Mouse (Mus musculus) ES-E14 (cell line): ENCODE results near the gene Cstb. TPM values are rescaled to one million over a fixed set of nuclear protein-coding genes. Genes with fewer than 3 reads are reported as not detected.

Experiments
- DNase-seq: peaks from one replicate; pipeline ENCODE4 v3.0.0-alpha.2; 2013; ENCODE audit warnings: low read depth, low spot score
- H3K27ac ChIP-seq: 2 replicates; pipeline ENCODE4 v1.5.1; 2012; ENCODE audit warnings: low read depth, mild to moderate bottlenecking, low read length, moderate library complexity, mixed read lengths; ENCODE audit not compliant: poor library complexity, insufficient read depth, severe bottlenecking
- H3K36me3 ChIP-seq: 2 replicates; pipeline ENCODE4 v1.6.1; 2012; ENCODE audit warnings: mild to moderate bottlenecking, low read length, moderate library complexity, mixed read lengths; ENCODE audit not compliant: control insufficient read depth, poor library complexity, insufficient read depth, severe bottlenecking
- H3K4me1 ChIP-seq, 2 experiments: fragments of 150-350 bp in 1 of 2; sonication (generic) in 1 of 2; 2 replicates each; pipeline ENCODE4 v1.6.1; 2012; ENCODE audit warnings: low read length in 2 of 2, mild to moderate bottlenecking in 1 of 2, mixed read lengths in 1 of 2; ENCODE audit not compliant: control insufficient read depth in 2 of 2, insufficient read depth in 2 of 2, poor library complexity in 1 of 2
- H3K4me3 ChIP-seq, 2 experiments: fragments of 150-350 bp in 1 of 2; sonication (generic) in 1 of 2; 2 replicates each; pipeline ENCODE4 v1.5.1; 2012; ENCODE audit warnings: low read length in 2 of 2, low read depth in 1 of 2, mild to moderate bottlenecking in 1 of 2, mixed read lengths in 1 of 2; ENCODE audit not compliant: insufficient read depth in 1 of 2, poor library complexity in 1 of 2, severe bottlenecking in 1 of 2
- H3K9ac ChIP-seq: 2 replicates; pipeline ENCODE4 v1.6.1; 2012; ENCODE audit warnings: low read depth, mild to moderate bottlenecking, low read length, mixed read lengths; ENCODE audit not compliant: poor library complexity, insufficient read depth, severe bottlenecking
- H3K9me3 ChIP-seq: fragments of 150-350 bp; sonication (generic); 2 replicates; pipeline ENCODE4 v1.6.1; 2012; ENCODE audit warnings: low read depth, mild to moderate bottlenecking, low read length; ENCODE audit not compliant: control insufficient read depth, insufficient read depth
- CHD2 ChIP-seq: IDR thresholded peaks from 2 replicates; pipeline ENCODE4 v1.6.1; 2014; ENCODE audit warnings: mild to moderate bottlenecking, low read depth, low read length, inconsistent platforms
- HCFC1 ChIP-seq: IDR thresholded peaks from 2 replicates; pipeline ENCODE4 v1.6.1; 2012; ENCODE audit warnings: low read length, inconsistent platforms, borderline replicate concordance; ENCODE audit not compliant: insufficient read depth
- MAFK ChIP-seq: IDR thresholded peaks from 2 replicates; pipeline ENCODE4 v1.6.1; 2014; ENCODE audit warnings: mild to moderate bottlenecking, low read depth, low read length, inconsistent platforms; ENCODE audit not compliant: insufficient read depth
- ZC3H11A ChIP-seq: IDR thresholded peaks from 2 replicates; pipeline ENCODE4 v1.6.1; 2012; ENCODE audit warnings: low read depth, mild to moderate bottlenecking, inconsistent platforms, low read length, borderline replicate concordance
- ZNF384 ChIP-seq: IDR thresholded peaks from 2 replicates; pipeline ENCODE4 v1.6.1; 2012; ENCODE audit warnings: low read depth, low read length, inconsistent platforms
- in situ Hi-C, 2 experiments: fragments of 600-800 bp; cut with MboI; formaldehyde crosslinking; loops; one replicate each; pipeline ENCODE4 v1.15.1; 2025; ENCODE audit warnings: low sequenced_read_pairs in 2 of 2, inconsistent platforms in 1 of 2; ENCODE audit not compliant: unreplicated experiment in 2 of 2
- total RNA-seq: library from RNA; depleted of rRNA; stranded (reverse); fragments of 300-350 nt; gene quantifications from 2 replicates; pipeline ENCODE4 v1.2.3, GENCODE M21; 2012

Gene Cstb
- total RNA-seq, 1 experiment: 150 TPM

DNA sequence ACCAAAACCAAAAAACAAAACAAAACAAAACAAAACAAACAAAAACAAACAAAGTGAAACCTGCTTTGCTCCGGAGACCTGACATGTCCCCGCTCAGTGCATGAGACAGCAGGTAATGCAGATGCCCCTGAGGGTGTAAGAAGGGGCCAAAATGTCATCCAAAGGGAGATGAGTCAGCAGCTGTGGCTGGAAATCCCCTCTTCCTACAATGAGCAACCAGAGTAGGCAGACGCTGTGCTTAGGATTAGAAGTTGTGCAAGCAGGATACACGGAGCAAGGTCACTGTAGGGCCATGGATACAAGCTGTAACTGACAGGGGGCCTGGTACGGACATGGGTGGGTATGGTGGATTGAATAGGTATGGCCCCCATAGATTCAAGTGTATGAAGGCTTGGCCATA, 3.7 kb downstream of the Cstb start:
- no peak overlapping the region for H3K4me3 ChIP-seq
- no peak overlapping the region for H3K27ac ChIP-seq
- DNase-seq: no peak
- TF ChIP-seq MAFK: 0 out of 2 replicates have a peak, but pooled peaks have one; percentile 35
- no peak for TF ChIP-seq HCFC1
- no peak for TF ChIP-seq ZNF384
- peaks cover 6 to 30% of the 10 kb centered on the region in 2 experiments; a peak in 3 of 4 replicates for H3K4me1 ChIP-seq
- no peaks in the 10 kb centered on the region for H3K9me3 ChIP-seq
- in situ Hi-C loops: no loop called here
- no peak overlapping the region for H3K9ac ChIP-seq
- H3K36me3 ChIP-seq: peaks cover 6% of the 10 kb centered on the region; the same call in 1 of the 2 replicates

DNA sequence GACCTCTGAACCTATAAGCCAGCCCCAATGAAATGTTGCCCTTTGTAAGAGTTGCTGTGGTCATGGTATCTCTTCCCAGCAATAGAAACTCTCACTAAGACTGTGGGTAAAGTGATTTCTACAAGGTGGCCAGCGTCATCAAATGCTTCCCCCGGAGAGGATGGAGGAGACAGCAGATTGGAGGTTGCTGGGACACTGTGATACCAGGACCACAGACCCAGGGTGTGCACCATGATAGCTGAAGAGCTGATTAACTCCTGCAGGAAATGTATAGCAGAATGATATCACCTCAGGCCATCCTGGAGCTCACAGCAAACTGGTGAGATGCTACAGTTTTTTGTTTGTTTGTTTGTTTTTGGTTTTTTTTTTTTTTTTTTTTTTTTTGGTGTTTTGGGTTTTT, 4.3 kb downstream of the Cstb start:
- Histone ChIP-seq H3K27ac (no peak overlapping the region), H3K4me1 (peaks cover 6 to 25% of the 10 kb centered on the region in 2 experiments; a peak in 3 of 4 replicates), H3K4me3 (no peak overlapping the region), H3K36me3 (peaks cover 6% of the 10 kb centered on the region; the same call in 1 of the 2 replicates), H3K9me3 (no peaks in the 10 kb centered on the region), H3K9ac (no peak overlapping the region)
- TF ChIP-seq HCFC1 (no peak), ZC3H11A (no peak), MAFK (no peak), CHD2 (no peak), ZNF384 (no peak)
- in situ Hi-C loops: no loop called here
- DNase-seq: no peak

DNA sequence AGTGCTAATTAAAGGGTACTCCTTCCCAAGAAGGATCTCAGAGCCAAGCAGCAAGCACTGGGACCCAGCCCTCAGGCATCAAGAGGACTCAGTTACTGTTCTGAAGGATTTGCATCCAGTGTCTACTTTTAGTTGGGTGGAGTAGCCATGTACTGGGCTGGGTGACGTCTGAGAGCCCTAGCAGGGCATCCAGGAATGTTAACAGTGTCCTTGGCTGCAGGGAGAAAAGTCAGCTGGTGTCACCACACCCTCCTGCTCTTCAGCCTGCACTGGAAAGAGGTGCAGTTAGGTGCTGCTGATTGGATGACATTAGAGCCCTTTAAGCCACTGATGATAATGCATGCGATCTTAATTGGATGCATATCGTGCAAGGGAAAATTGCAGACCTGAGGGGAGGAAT, 7.4 kb downstream of the Cstb start:
- Histone ChIP-seq H3K4me1 (peaks cover 6 to 12% of the 10 kb centered on the region in 2 experiments; a peak in 2 of 4 replicates), H3K36me3 (no peaks in the 10 kb centered on the region; the same call in 1 of the 2 replicates), H3K4me3 (no peak overlapping the region), H3K9ac (no peak overlapping the region), H3K9me3 (no peaks in the 10 kb centered on the region), H3K27ac (no peak overlapping the region)
- in situ Hi-C loops: no loop called here
- DNase-seq: no peak
- no peak for TF ChIP-seq CHD2
- TF ChIP-seq ZC3H11A: no peak
- no peak for TF ChIP-seq ZNF384
- TF ChIP-seq HCFC1: no peak
- no peak for TF ChIP-seq MAFK

DNA sequence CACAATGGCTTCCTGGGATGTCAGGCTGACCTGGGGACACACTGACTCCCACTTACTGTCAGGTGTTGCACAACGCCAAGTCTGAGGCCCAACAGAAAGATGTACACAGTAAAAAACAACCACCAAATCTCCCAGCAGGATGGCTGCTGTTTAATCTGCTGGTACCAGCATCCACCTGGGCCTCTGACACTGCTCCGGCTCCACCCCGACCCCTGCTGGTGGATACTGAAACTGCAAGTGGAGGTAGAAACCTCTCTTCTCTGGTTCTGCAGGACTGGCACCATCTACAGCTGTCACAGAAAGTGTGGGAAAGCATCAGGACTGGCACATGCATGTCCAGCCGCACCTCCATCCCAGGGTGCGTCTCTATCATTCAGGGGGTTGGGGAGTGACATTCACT, 12.6 kb downstream of the Cstb start:
- Histone ChIP-seq H3K36me3 (peaks cover 6% of the 10 kb centered on the region; the same call in 1 of the 2 replicates), H3K9me3 (no peaks in the 10 kb centered on the region), H3K9ac (no peak overlapping the region), H3K27ac (no peak overlapping the region), H3K4me3 (no peak overlapping the region), H3K4me1 (peaks cover 0 to 1% of the 10 kb centered on the region in 2 experiments; a peak in 1 of 4 replicates)
- no peak for DNase-seq
- TF ChIP-seq MAFK (no peak), HCFC1 (no peak), CHD2 (no peak), ZC3H11A (no peak), ZNF384 (no peak)
- in situ Hi-C loops: no loop called here

DNA sequence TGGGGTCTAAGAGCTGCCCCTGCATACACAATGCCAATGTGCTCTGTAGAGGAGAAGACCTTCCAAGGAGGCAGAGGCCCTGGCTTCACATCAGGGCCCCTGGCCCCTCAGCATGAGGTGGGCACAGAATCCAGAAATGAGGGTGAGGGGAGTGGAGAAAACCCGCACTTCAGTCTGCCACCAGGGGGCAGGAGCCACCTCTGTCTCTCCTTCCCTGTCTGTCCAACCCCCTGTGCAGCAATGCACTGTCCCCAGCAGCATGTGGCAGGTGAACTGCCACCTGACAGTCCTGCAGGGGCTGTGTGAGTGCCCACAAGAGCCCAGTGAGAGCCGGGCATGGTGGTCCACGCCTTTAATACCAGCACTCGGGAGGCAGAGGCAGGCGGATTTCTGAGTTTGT, 14.1 kb downstream of the Cstb start:
- Histone ChIP-seq H3K36me3 (peaks cover 8% of the 10 kb centered on the region; the same call in 1 of the 2 replicates), H3K27ac (no peak overlapping the region), H3K9me3 (no peaks in the 10 kb centered on the region), H3K4me1 (no peaks in the 10 kb centered on the region), H3K9ac (no peak overlapping the region), H3K4me3 (no peak overlapping the region)
- DNase-seq: no peak
- TF ChIP-seq CHD2 (no peak), ZNF384 (no peak), MAFK (no peak), HCFC1 (no peak), ZC3H11A (no peak)
- in situ Hi-C loops: no loop called here
